17 mouse cellular contexts compared by ENCODE assay signal in the genomic region with DNA sequence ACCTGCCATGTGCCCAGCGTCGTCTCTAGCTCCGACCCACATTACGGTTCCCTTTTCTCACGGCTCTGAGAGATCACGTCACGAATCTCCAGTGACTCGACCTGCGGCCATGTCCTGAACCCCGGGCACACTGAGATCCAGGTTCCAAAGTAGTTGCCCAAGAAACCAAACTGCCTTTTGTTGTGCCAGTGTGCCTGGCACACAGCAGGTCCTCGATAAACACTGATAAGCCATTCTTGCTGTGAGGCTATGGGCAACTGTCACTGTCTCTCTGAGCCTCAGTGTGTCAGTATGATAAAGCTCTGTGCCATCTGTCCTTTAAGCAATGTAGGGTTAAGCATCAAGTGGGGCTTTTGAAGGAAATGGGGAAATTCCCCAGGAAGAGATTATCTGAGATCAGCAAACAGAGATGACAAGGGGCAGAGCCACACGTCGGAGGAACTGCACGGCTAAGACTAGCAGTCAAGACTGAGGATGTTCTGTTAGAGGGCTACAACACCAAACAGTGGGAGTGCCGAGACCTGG. TPM values are rescaled to one million over a fixed set of nuclear protein-coding genes. Genes with fewer than 3 reads are reported as not detected.
A peak's percentile ranks its signal among the peaks of the same experiment; 100 is the strongest.
DNase-seq lines count a peak whose midpoint lies in the region; ATAC-seq lines count a peak whose summit lies in the region.
"Had no signal": no experiment of that assay in that cellular context is flagged by ENCODE, and none has a peak within 500 bp of the region (broad histone marks: within the 10 kb centered on the region; RNA-seq: fewer than 3 reads in every experiment).

No protein-coding gene starts in this region.

- peaks cover 48% of the 10 kb centered on the region for H3K4me1 ChIP-seq in heart, embryonic 10.5 days
- peaks cover 46% of the 10 kb centered on the region for H3K4me1 ChIP-seq in liver, embryonic 13.5 days (replicated peaks)

- H3K9ac ChIP-seq in liver, embryonic 13.5 days, result no peak overlapping the region; the same call in 1 of the 2 replicates
- H3K9ac ChIP-seq: embryonic facial prominence, embryonic 13.5 days; midbrain, embryonic 12.5 days had no signal

- H3K4me2 ChIP-seq in liver, embryonic 13.5 days, result no peak overlapping the region
- H3K4me2 ChIP-seq: embryonic facial prominence, embryonic 13.5 days; midbrain, embryonic 12.5 days had no signal

- H3K27me3 ChIP-seq in heart, embryonic 10.5 days (ENCODE audit: insufficient read depth, poor library complexity, severe bottlenecking), result no peaks in the 10 kb centered on the region
- H3K27me3 ChIP-seq in liver, embryonic 13.5 days, result no peaks in the 10 kb centered on the region
- H3K27me3 ChIP-seq: embryonic facial prominence, embryonic 13.5 days had no signal

- H3K27ac ChIP-seq in heart, embryonic 10.5 days, result no peak overlapping the region
- H3K27ac ChIP-seq in liver, embryonic 13.5 days, result peak overlapping the region; percentile 13; the same call in 1 of the 2 replicates
- H3K27ac ChIP-seq: embryonic facial prominence, embryonic 13.5 days; midbrain, embryonic 12.5 days had no signal

- H3K9me3 ChIP-seq in heart, embryonic 10.5 days, result no peaks in the 10 kb centered on the region
- no peaks in the 10 kb centered on the region for H3K9me3 ChIP-seq in liver, embryonic 13.5 days (replicated peaks)
- H3K9me3 ChIP-seq: embryonic facial prominence, embryonic 13.5 days; forebrain, embryonic 10.5 days; midbrain, embryonic 12.5 days had no signal

- WGBS in heart, embryonic 10.5 days, result 70% methylated on average over 15 of the region's 15 CpGs
- WGBS in liver, embryonic 13.5 days (ENCODE audit: insufficient replicate concordance), result 45% methylated on average over 15 of the region's 15 CpGs

- H3K4me3 ChIP-seq in heart, embryonic 10.5 days, result no peak overlapping the region
- no peak overlapping the region for H3K4me3 ChIP-seq in liver, embryonic 13.5 days (replicated peaks)
- H3K4me3 ChIP-seq: embryonic facial prominence, embryonic 13.5 days; forebrain, embryonic 10.5 days; midbrain, embryonic 12.5 days; myocyte had no signal

- no peaks in the 10 kb centered on the region for H3K36me3 ChIP-seq in heart, embryonic 10.5 days
- no peaks in the 10 kb centered on the region for H3K36me3 ChIP-seq in liver, embryonic 13.5 days
- H3K36me3 ChIP-seq: embryonic facial prominence, embryonic 13.5 days; forebrain, embryonic 10.5 days; G1E; midbrain, embryonic 12.5 days had no signal

- peak; percentile 90 for DNase-seq in heart, adult 11 months
- DNase-seq in heart, embryonic 10.5 days (ENCODE audit: low spot score), result no peak
- DNase-seq in 416B (ENCODE audit: low read depth), result peak; percentile 87
- DNase-seq in T-cell, adult 2 months (ENCODE audit: low spot score), result peak; percentile 45
- no peak for DNase-seq in liver, embryonic 13.5 days
- DNase-seq in cerebellum, adult 9-11 months, result no peak
- DNase-seq in cerebellum, adult 9-10 months, result no peak
- DNase-seq: adrenal gland, postnatal 14 days; heart, postnatal 14 days had no signal

- ATAC-seq in liver, embryonic 13.5 days (ENCODE audit: low read depth), result no peak
- ATAC-seq in erythroid progenitor cell, adult 5-6 weeks (replicated peaks; ENCODE audit: low FRiP score, poor library complexity, severe bottlenecking), result no peak
- ATAC-seq: lung, postnatal 0 days had no signal

RNA-seq across cellular contexts. Expression of gene Hpn, which starts 4.2 kb away (rescaled TPM):
- 3.6 and 15.0 TPM in 2 replicates for polyA plus RNA-seq in heart, embryonic 10.5 days (2016; fragmentation: Nextera tagmentation; extraction: Ambion mirVana)
- polyA plus RNA-seq in liver, embryonic 13.5 days (2015; fragmentation: Nextera tagmentation; extraction: Ambion mirVana), result 45.7 and 45.8 TPM in 2 replicates
- total RNA-seq in erythroid progenitor cell, adult 5-6 weeks (2015; ENCODE audit: low replicate concordance), result 5.9 TPM in 1 of 2 replicates, not detected in the other
- not detected in 2 replicates for total RNA-seq in erythroid progenitor cell, adult 5-6 weeks (2017; ENCODE audit: low replicate concordance)
- polyA plus RNA-seq: G1E, myocyte had no signal

RNA-seq across cellular contexts. Expression of gene Scn1b, which starts 15.9 kb away (rescaled TPM):
- polyA plus RNA-seq in heart, embryonic 10.5 days (2016; fragmentation: Nextera tagmentation; extraction: Ambion mirVana), result 3.9 and 4.3 TPM in 2 replicates
- 0.42 and 0.60 TPM in 2 replicates for polyA plus RNA-seq in liver, embryonic 13.5 days (2015; fragmentation: Nextera tagmentation; extraction: Ambion mirVana)
- not detected in 2 replicates for total RNA-seq in erythroid progenitor cell, adult 5-6 weeks (2015; ENCODE audit: low replicate concordance)
- total RNA-seq in erythroid progenitor cell, adult 5-6 weeks (2017; ENCODE audit: low replicate concordance), result 1.3 TPM in 1 of 2 replicates, not detected in the other
- total RNA-seq: G1E had no signal
- polyA plus RNA-seq: G1E had no signal

RNA-seq across cellular contexts. Expression of gene Fxyd3, which starts 34.4 kb away (rescaled TPM):
- polyA plus RNA-seq in heart, embryonic 10.5 days (2016; fragmentation: Nextera tagmentation; extraction: Ambion mirVana), result 0.53 and 2.0 TPM in 2 replicates
- polyA plus RNA-seq in liver, embryonic 13.5 days (2015; fragmentation: Nextera tagmentation; extraction: Ambion mirVana), result 0.52 and 1.1 TPM in 2 replicates
- total RNA-seq in erythroid progenitor cell, adult 5-6 weeks (2015; ENCODE audit: low replicate concordance), result not detected in 2 replicates
- not detected in 2 replicates for total RNA-seq in erythroid progenitor cell, adult 5-6 weeks (2017; ENCODE audit: low replicate concordance)
- total RNA-seq: left cerebral cortex, postnatal 10 days had no signal
- polyA plus RNA-seq: G1E had no signal

RNA-seq across cellular contexts. Expression of gene Gramd1a, which starts 44.8 kb away (rescaled TPM):
- polyA plus RNA-seq in heart, embryonic 10.5 days (2016; fragmentation: Nextera tagmentation; extraction: Ambion mirVana), result 58.1 and 70.9 TPM in 2 replicates
- 9.3 and 10.7 TPM in 2 replicates for polyA plus RNA-seq in liver, embryonic 13.5 days (2015; fragmentation: Nextera tagmentation; extraction: Ambion mirVana)
- 19.1 and 38.6 TPM in 2 replicates for total RNA-seq in erythroid progenitor cell, adult 5-6 weeks (2015; ENCODE audit: low replicate concordance)
- 6.7 and 29.1 TPM in 2 replicates for total RNA-seq in erythroid progenitor cell, adult 5-6 weeks (2017; ENCODE audit: low replicate concordance)

RNA-seq across cellular contexts. Expression of gene Lgi4, which starts 51.8 kb away (rescaled TPM):
- polyA plus RNA-seq in heart, embryonic 10.5 days (2016; fragmentation: Nextera tagmentation; extraction: Ambion mirVana), result 0.27 and 0.41 TPM in 2 replicates
- 0.07 and 0.13 TPM in 2 replicates for polyA plus RNA-seq in liver, embryonic 13.5 days (2015; fragmentation: Nextera tagmentation; extraction: Ambion mirVana)
- not detected in 2 replicates for total RNA-seq in erythroid progenitor cell, adult 5-6 weeks (2015; ENCODE audit: low replicate concordance)
- total RNA-seq in erythroid progenitor cell, adult 5-6 weeks (2017; ENCODE audit: low replicate concordance), result 0.51 TPM in 1 of 2 replicates, not detected in the other
- polyA plus RNA-seq: G1E, myocyte had no signal

Comparison
In these comparisons a context has a peak if more than half of its experiments do, and no peak if none do; other contexts are left out.
1. DNase-seq: peak in heart, adult 11 months (single experiment), 416B (single experiment) and T-cell, adult 2 months (single experiment); none in heart, embryonic 10.5 days (single experiment), liver, embryonic 13.5 days (single experiment), cerebellum, adult 9-11 months (single experiment) and cerebellum, adult 9-10 months (single experiment).